Mouse (Mus musculus) spleen, postnatal 10 days (tissue): ENCODE data around the gene Pigg.
"Not testable (repeated sequence)": the region's sequence is repeated elsewhere in the genome, so short reads cannot be mapped to it uniquely, and the experiment has no call there.

Experiments used
- DNase-seq, 2 experiments: peaks; one replicate each; pipeline ENCODE4 v3.0.0; 2021 to 2022; ENCODE audit warnings: low spot score in 2 of 2

The Pigg gene

DNA sequence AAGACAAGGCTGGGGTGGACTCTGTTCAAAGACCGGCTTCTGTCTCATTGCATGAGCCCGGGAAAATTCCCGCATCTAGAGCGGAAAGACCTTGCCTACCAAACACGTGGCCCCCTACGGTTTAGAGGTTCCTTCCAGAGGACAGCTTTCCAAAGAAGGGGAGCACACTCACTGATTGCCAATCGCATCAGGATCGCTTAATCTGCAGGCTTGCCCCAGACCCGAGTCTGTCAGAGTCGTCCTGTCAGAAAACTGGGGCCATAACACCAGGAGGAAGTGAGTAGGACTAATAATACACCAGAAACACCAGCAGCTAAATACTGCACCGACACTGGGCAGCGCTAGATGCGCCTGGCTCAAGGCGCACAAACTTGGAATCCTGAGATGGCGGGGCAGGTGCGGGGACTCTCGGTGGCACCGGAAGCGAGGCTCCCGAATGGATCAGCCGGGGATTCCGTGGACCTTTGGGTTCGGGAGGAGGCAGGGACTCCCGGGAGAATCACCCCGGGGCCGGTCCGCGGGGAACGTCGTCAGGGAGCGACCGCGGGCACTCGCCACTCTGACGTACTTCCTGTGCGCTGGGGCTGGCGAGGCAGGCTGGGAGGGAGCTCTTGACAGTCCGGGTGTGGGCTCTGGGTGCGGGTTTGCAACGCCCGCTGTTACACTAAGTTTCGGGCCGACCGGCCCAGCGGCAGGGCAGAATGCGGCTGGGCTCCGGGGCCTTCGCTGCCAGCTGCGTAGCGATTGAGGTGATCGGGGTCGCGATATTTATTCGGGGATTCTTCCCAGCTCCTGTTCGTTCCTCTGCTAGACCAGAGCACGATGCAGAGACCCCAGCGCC is at the start of gene Pigg:
Gene Pigg (plus strand): TSS at position 386 of the 841 bp plus-strand sequence.
- DNase-seq: peak; percentile 87 to 93

DNA sequence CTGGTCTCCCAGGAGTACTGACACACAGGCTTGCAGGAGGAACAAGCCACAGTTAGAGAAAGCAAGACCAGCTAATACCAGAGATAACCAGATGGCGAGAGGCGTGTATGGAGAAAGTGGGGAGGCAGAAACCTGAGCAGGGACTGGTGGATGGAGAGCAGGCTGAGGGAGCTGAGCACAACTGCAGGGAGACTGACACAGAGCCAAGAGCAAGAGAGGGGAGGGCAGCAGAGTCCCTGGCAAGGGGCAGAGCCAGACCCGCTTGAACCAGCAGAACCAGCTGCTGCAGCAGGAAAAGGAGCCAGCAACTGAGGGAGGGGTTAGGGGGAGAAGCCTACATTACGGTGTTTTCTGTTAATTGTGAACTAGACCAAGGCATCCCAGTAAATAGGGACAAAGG is 49.7 kb upstream of the Pigg start:
- peak; percentile 34 to 63 for DNase-seq

GRCm38 (mm10) chr5:108263785-108264184 is 48.6 kb upstream of the Pigg start:
- DNase-seq: not testable (repeated sequence)

DNA sequence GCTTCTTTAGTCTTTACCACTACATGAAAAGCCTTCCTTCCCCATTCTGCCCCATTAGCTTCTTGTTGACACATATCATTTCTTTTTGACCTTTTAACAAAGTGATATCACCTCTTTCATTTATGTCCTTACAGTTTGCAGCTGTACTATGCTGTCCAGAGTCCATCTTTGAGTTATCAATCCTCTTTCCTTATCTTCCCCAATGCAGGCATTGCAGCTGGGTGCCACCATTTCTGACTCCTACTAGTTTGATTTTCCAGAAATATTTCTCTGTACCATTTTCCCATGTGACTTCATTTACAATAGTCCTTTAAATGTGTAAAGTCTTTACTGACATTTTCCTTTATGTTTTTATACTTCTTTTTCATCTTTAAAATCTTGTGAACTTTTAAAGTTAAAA is 45.4 kb upstream of the Pigg start:
- no peak for DNase-seq

DNA sequence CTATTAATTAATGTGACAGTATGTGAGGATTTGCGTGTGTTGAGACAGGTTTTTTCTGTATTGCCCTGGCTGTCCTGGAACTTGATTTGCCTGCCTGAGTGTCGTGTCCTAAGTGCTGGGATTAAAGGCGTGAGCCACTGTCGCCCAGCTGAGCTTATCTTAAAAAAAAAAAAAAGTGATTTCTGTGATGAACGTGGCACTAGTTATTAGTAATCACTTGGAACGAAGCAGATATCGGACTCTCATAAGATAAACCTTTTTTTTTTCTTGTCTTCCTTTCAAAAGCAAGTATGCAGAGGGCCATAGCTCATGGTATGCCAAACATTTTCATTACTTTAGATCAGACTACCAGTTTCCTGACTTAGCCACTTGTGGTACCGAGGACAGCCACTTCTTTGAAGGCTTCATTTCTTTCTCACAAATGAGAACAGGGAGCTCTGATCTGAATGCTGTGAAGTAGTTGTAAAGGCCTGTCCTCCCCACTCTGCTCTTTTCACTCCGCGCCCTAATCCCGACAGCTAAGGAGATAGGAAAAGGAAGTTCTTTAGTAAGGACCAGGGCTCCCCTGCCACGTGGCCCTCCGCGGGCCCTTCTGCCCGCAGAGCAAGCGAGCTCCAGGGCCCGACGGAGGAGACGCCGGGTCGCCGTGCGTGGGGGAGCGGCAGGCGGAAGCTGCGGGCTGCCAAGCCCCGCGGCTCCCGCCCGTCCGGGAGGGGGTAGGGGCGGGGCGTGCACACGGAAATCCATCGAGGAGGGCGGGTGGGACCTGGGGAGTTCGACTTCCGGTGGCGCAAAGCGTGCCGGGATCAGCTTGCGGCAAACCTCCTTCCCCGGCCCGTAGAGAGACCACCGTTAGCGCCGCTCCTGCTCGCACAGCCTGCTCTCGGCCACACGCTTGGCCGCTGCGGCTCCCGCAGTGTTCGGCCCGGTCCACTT is 44.0 kb upstream of the Pigg start, which contains the start of gene Dr1:
Gene Dr1 (plus strand): TSS at position 771 of the 936 bp plus-strand sequence.
- peak in 1 of 2 experiments; percentile 92 for DNase-seq

DNA sequence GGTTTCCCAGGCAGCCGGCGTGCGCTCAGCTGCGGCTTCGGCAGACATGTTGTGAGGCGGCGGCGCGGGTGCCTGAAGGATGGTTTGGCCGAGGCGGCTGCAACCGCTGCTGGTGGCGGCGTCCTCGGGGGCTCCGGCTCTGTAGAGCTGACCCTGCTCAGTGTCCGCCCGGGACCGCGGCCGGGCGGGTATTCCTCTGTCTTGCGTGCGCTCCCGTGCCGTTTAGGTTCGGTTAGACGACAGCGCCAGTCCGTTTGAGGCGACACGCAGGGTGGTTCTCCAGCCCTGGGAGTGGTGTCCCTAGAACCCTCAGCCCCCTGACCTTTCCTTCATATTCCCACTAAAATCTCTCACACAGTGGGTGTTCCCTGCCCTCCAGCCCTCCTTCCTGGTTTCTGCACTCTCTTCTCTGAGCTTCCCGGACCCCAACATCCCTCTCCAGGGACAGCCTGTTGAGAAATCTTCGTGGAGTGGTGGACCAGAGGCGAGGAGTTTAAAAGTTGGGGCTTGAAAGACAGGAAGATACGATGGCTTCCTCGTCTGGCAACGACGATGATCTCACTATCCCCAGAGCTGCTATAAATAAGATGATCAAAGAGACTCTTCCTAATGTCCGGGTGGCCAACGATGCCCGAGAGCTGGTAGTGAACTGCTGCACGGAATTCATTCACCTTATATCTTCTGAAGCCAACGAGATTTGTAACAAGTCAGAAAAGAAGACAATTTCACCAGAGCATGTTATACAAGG is 43.2 kb upstream of the Pigg start:
- peak in 1 of 2 experiments; percentile 80 for DNase-seq

- DNase-seq: no peak
Observed at GRCm38 (mm10) chr5:108269811-108270151, 42.6 kb upstream of the Pigg start.

DNA sequence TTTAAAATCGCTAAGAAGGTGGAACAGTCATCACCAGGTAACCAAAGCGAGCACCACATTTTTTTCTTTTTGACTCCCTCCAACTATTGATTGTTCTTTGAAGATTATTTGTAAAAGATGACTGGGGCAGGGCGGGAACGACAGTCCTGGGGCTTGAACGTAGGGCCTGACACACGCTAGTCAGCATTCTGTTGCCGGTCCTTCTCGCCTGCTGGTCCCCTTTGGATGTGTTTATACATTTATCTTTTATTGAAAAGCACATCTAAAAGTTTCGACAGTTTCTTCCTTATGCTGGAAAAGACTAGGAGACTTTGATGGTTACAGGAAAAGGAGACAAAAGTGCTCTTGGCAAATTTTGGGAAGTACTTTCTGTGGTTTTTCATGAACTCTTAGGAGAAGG is 42.0 kb upstream of the Pigg start:
- peak; percentile 26 to 38 for DNase-seq

- DNase-seq: not testable (repeated sequence)
Observed at GRCm38 (mm10) chr5:108271345-108271744, 41.1 kb upstream of the Pigg start.

DNA sequence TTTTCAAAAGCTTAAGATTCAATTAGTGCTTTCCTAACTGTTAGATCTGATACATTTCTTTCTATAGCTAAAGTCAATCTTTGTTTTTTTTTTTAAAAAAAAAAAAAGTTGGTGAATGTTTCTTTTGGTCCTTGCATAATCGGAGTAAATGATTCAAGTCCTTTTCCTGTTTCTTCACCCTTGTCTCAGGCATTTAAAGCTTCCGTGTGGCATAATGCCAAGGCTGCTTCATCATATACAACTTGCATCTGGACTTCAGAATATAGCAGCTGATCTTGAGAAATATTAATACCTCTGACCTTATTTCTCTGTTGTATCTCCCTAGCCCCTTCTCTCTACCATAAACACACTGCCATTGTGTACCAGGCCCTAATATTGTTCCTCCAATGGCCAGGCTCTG is 25.5 kb upstream of the Pigg start:
- no peak for DNase-seq

- DNase-seq: no peak
Observed at GRCm38 (mm10) chr5:108301567-108301966, 10.8 kb upstream of the Pigg start.

DNA sequence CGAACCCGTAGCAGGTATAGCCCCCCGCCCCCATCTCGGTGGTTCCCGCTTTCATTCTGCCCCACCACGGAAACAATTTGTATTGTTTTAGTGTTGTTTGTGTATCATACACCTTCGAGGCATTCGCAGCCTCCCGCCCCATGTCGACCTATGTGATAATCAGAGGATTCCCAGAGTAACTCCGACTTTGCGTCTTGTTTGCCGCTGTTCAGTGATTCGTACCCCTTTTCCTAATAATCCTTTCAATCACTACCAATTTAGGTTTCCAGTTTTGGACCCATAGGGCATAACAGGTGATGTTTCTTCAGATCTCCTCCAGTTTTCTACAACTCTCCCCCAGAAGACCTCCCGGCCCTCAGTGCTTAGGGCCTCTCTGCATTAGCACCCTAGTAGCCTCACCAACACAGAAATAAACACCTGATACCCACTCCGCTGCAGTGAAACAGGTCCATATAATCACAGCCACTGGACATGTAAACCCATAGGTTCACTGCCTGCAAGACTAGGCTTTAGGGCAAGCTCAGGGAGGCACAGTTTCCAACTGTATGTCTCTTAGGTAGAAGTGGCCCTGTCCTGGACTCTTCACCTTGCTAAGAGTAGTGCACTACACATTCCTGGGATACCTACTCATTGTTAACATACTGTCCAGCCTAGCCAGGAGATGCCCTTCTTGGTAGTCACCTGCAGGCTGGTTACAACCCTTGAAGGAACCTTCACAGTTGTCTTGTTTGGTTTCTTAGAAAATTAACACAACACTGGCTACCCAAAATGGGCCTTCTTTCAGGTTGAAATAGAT is 854 bp downstream of the Pigg start:
- DNase-seq: no peak

- DNase-seq: no peak
Observed at GRCm38 (mm10) chr5:108331051-108331450, 18.6 kb downstream of the Pigg start.

- no peak for DNase-seq
Observed at GRCm38 (mm10) chr5:108337385-108337784, 25.0 kb downstream of the Pigg start.

GRCm38 (mm10) chr5:108338049-108338448 is 25.6 kb downstream of the Pigg start:
- DNase-seq: no peak

GRCm38 (mm10) chr5:108343680-108344170 is 31.3 kb downstream of the Pigg start:
- DNase-seq: no peak

- peak in 1 of 2 experiments; percentile 65 for DNase-seq
Observed at GRCm38 (mm10) chr5:108345313-108346071, 33.1 kb downstream of the Pigg start.

DNA sequence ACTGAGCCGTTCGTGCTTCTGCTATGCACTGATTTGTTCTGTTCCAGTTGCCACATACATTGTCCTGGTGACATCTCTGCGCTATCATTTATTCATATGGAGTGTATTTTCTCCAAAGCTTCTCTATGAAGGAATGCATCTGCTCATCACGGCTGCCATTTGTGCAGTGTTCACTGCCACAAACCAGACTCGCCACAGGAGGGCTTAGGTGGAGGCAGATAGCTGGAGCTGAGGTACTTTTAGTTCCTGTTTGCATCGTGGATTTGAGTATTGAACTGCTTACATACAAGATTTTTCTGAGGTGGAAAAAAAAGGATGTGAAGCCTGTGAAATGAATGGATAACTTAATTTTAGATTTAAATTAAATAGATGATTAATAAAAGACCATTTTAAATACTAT is 35.4 kb downstream of the Pigg start:
- DNase-seq: no peak

DNA sequence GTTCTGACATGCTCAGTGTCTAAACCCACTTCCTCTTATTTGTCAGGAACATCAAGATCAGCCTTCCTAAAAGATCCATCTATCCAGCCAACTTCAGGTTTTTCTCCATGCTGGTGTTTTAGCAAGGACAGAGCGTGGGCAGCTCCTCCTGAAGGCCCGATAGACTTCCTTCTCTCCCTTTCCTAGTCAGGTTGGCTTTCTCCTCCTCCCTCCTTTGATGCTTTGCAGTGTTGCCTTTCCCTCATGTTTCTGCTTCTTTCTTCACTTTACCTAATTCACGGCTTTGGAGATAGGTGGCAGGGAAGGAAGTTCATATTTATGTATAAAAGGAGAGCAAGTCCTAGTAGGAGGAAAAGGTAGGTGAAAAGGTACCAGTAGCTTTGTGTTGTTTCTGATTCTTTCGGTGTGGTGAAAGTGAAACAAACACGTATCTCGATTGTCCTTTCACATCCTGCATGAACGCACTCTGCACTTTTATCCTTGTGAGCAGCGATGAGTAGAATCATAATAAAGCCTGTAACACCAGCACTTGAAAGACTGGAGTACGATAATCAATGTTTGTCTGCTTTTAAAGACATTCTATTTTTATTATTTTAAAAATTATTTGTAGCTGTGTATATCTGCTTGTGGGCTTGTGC is 37.2 kb downstream of the Pigg start:
- DNase-seq: no peak

GRCm38 (mm10) chr5:108354056-108354455 is 41.6 kb downstream of the Pigg start:
- DNase-seq: no peak
